10 mouse cellular contexts compared by ENCODE assay signal in the genomic region with DNA sequence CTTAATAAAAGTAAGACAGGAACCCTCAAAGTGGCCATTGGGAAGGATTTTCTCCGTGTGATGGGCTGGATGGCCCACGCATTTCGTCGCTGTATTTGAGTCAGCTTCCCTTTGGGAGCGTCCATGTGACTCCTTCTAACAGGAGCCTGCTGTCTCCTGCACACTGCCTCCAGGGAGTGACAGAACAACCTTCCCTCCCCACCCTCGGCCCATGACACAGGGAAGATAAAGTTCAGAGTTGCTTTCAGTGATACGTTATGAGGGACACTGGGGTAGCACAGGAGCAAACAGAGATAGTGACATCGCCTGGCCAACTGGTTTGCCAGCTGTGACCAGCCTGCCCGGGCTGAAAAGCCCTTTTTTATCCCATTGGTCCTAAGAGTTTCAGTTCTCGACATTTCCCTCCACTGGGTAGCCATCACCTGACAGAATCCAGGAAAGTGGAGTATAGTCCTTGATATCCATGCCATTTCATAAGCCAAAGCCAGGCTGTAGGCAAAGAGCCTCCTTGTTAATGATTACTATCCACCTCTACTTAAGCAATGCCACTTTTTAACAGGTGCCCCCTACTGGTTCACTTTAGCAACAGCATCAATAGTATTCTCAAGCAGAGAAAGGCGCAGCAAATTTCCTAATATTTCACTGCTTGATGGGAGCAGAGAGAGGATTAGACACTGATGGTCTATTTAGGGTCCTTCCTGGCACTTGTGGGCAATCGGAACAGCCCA.
DNase-seq lines count a peak whose midpoint lies in the region; ATAC-seq and TF ChIP-seq lines count a peak whose summit lies in the region.
"Had no signal": no experiment of that assay in that cellular context is flagged by ENCODE, and none has a peak within 500 bp of the region (broad histone marks: within the 10 kb centered on the region; RNA-seq: fewer than 3 reads in every experiment).

No protein-coding gene starts in this region.

- no peak overlapping the region for H3K4me2 ChIP-seq in liver, embryonic 16.5 days (ENCODE audit: low read depth, low read length)
- no peak overlapping the region for H3K4me2 ChIP-seq in liver, embryonic 11.5 days
- H3K4me2 ChIP-seq: neural tube, embryonic 12.5 days had no signal

- DNase-seq in frontal cortex, postnatal 14 days (ENCODE audit: low spot score in 2 of 2) = no peak
- DNase-seq in liver, embryonic 11.5 days (ENCODE audit: low spot score) = no peak
- no peak for DNase-seq in brain, embryonic 14.5 days (ENCODE audit: low read depth)
- peak; percentile 44 for DNase-seq in mesoderm, embryonic 11.5 days (ENCODE audit: low read depth, low spot score)
- no peak for DNase-seq in spleen, postnatal 14 days (ENCODE audit: low spot score in 2 of 2)
- no peak for DNase-seq in frontal cortex, postnatal 10 days (ENCODE audit: low spot score in 2 of 2)

- H3K27ac ChIP-seq in liver, embryonic 16.5 days (ENCODE audit: low read length) = no peak overlapping the region
- no peak overlapping the region for H3K27ac ChIP-seq in liver, embryonic 11.5 days (ENCODE audit: low read depth, low read length)
- H3K27ac ChIP-seq: neural tube, embryonic 12.5 days had no signal

- no peaks in the 10 kb centered on the region for H3K27me3 ChIP-seq in liver, embryonic 16.5 days (ENCODE audit: control insufficient read depth, insufficient read depth, low read depth, low read length)
- H3K27me3 ChIP-seq in liver, embryonic 11.5 days (replicated peaks; ENCODE audit: control insufficient read depth, insufficient read depth, low read length) = no peaks in the 10 kb centered on the region
- H3K27me3 ChIP-seq: neural tube, embryonic 12.5 days had no signal

- no peaks in the 10 kb centered on the region for H3K9me3 ChIP-seq in liver, embryonic 16.5 days (replicated peaks; ENCODE audit: control insufficient read depth, low read length)
- H3K9me3 ChIP-seq in liver, embryonic 11.5 days (ENCODE audit: control insufficient read depth, low read length) = no peaks in the 10 kb centered on the region
- H3K9me3 ChIP-seq: forebrain, embryonic 10.5 days; neural tube, embryonic 12.5 days had no signal

- H3K36me3 ChIP-seq in liver, embryonic 16.5 days (ENCODE audit: control insufficient read depth, insufficient read depth) = no peaks in the 10 kb centered on the region
- H3K36me3 ChIP-seq in liver, embryonic 11.5 days (ENCODE audit: control insufficient read depth, insufficient read depth, low read length) = no peaks in the 10 kb centered on the region
- H3K36me3 ChIP-seq: forebrain, embryonic 10.5 days; neural tube, embryonic 12.5 days had no signal

- H3K4me3 ChIP-seq in liver, embryonic 16.5 days (ENCODE audit: low read depth, low read length) = no peak overlapping the region
- H3K4me3 ChIP-seq in liver, embryonic 11.5 days (ENCODE audit: low read depth, low read length) = no peak overlapping the region
- H3K4me3 ChIP-seq: forebrain, embryonic 10.5 days; neural tube, embryonic 12.5 days had no signal

- TF ChIP-seq POLR2A in brain, embryonic 14.5 days (IDR thresholded peaks at IDR 0.05; ENCODE audit: borderline replicate concordance, extremely low read depth, insufficient read depth, insufficient read length, poor library complexity, severe bottlenecking) = no peak

- peak; percentile 36; the same call in 1 of the 2 replicates for TF ChIP-seq CTCF in brain, embryonic 14.5 days (IDR thresholded peaks at IDR 0.05; ENCODE audit: borderline replicate concordance, extremely low read depth, insufficient read depth, insufficient read length)

- H3K9ac ChIP-seq in liver, embryonic 16.5 days (ENCODE audit: low read depth, low read length) = no peak overlapping the region
- H3K9ac ChIP-seq in liver, embryonic 11.5 days (ENCODE audit: low read depth, low read length) = no peak overlapping the region
- H3K9ac ChIP-seq: neural tube, embryonic 12.5 days had no signal

- peak; percentile 41; the same call in 1 of the 2 replicates for ATAC-seq in frontal cortex, adult (ENCODE audit: low TSS enrichment)
- ATAC-seq in liver, embryonic 16.5 days (ENCODE audit: low read depth) = peak; percentile 39; the same call in 1 of the 2 replicates
- ATAC-seq in liver, embryonic 11.5 days (replicated peaks; ENCODE audit: low FRiP score) = no peak

- whole genome bisulfite sequencing in liver, embryonic 16.5 days (ENCODE audit: insufficient replicate concordance) = 52% methylated on average over 12 of the region's 12 CpGs
- WGBS in liver, embryonic 11.5 days = 65% methylated on average over 12 of the region's 12 CpGs

- no peaks in the 10 kb centered on the region for H3K4me1 ChIP-seq in liver, embryonic 16.5 days (ENCODE audit: control insufficient read depth, low read depth, low read length)
- no peaks in the 10 kb centered on the region for H3K4me1 ChIP-seq in liver, embryonic 11.5 days (replicated peaks; ENCODE audit: control insufficient read depth, insufficient read depth, low read length)
- H3K4me1 ChIP-seq: neural tube, embryonic 12.5 days had no signal
